Mouse (Mus musculus): ENCODE results near the gene Slc29a1. TPM values are rescaled to one million over a fixed set of nuclear protein-coding genes. Genes with fewer than 3 reads are reported as not detected.

Gene Slc29a1
- polyA plus RNA-seq, 1 experiment, result 102 TPM

DNA sequence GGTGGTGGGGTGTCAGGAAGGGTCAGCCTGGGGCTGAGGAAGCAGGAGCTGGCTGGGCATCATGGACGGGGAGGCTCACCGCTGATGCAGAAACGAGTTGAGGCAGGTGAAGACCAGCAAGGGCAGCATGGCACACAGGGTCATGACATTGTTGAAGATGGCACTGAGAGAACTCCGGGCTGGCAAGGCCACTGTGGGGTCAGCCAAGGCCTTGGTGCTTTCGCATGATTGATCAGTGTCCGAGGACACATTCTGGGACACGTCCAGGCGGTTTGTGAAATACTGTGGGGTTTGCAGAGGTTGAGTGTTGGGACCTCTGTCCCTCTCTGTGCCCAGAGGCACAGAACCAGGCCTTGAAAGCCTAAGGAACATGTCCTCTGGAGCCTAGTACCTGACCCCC lies 9.6 kb downstream of the Slc29a1 start:
- no peak for DNase-seq (ENCODE audit: low read depth)

GRCm38 (mm10) chr17:45589236-45589635 lies 10.2 kb downstream of the Slc29a1 start:
- DNase-seq (ENCODE audit: low read depth), result no peak

DNA sequence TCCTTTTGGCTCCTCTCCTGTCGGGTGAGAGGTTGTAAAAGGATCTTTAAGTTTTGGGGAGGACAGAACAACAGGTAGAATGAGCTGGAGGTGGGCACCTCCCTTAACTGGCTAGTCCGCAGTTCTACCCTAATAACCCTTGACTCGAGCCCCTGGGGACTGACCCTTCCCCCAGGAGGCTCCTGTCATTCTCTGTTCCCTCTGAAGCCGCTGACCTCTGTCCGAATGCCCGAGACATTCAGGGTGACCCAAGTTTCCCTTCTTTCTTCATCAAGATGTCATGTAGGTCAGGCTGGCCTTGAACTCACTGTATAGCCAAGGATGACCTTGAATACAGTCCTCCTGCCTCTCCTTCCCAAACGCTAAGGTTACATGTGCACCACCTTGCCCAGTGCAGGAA lies 11.0 kb downstream of the Slc29a1 start:
- DNase-seq (ENCODE audit: low read depth), result no peak

DNA sequence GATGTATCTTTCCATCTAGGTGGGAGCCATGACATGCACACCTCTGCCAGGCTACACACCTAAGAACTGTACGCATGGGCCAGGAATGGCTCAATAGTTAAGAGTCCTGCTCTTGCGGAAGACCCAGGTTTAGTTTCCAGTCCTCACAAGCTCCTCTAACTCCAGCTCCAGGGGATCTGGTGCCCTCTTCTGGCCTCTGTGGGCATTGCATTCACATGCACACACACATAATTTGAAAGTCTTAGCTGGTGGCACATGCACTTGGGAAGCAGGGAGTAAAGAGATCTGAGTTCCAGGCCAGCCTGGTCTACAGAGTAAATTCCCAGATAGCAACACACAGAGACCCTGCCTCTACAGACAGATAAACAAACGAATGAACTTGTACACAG lies 13.0 kb downstream of the Slc29a1 start:
- DNase-seq (ENCODE audit: low read depth), result no peak

DNA sequence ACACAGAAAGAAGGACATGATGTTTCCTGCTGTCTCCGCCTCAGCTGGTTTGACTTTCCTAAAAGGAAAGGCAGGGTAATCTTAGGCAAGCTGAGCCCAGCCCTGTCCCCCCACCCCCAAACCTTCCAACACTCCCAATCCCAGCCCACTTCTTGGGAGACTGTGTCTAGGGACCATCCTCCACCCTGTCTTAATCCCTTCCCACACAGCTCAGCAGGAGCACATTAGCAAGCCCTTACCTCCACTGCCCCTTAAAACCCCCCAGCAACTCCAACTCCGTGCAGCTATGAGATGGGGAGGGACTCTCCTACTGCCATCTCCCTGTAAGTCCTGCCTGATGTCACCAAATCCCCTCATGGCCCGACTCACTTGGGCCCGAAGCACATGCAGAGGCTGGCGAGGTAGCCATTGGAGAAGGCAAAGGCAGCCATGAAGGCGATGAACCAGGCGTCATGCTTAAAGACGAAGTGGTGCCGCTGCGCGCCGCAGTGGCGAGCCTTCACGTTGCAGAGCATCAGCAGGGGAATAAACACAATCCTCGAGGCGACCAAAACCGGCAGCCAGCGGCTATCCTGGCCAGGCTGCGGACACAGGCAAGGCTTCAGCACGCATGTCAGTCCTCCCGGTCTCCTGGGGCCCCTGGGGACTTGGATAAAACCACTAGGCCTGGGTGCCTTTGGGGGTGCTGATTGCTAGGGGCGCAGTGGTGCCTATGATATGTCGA lies 13.5 kb downstream of the Slc29a1 start:
- DNase-seq (ENCODE audit: low read depth), result no peak

DNA sequence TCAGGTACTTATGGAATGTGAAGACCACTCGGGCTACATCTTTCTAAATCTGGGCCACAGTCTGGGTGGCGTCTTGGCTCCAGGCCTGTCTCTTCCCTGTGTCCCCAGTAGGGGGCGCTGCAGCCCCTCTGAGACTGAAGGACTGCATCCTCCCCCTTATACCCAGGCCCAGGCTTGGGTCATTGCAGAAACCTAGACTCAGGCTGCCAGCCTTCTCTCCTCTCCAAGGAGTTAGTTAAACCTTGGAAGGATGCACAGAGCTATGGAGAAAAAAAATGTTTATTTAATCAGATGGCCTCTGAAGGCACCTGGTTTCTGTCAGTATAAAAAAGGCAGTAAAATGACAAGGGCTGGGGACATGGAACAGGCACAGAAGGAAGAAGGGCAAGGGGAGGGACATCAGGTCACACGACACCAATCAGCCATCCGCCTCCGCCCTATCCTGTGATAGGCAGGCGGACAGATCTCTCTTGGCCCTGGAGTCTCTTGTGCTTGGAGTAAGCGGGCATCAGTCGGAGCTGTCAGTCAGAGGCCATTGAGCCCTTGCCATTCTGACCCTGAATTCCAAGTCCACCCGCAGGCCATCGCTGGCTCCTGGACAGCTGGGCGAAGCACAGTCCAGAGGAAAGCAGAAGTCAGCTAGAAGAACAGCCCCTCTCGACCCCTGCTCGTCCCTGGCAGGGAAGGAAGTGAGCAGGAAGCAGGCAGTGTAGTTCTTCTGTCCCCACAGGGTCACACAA lies 14.3 kb downstream of the Slc29a1 start:
- no peak for DNase-seq (ENCODE audit: low read depth)

- no peak for DNase-seq (ENCODE audit: low read depth)
These were observed 15.1 kb downstream of the Slc29a1 start for GRCm38 (mm10) chr17:45584096-45584896.

DNA sequence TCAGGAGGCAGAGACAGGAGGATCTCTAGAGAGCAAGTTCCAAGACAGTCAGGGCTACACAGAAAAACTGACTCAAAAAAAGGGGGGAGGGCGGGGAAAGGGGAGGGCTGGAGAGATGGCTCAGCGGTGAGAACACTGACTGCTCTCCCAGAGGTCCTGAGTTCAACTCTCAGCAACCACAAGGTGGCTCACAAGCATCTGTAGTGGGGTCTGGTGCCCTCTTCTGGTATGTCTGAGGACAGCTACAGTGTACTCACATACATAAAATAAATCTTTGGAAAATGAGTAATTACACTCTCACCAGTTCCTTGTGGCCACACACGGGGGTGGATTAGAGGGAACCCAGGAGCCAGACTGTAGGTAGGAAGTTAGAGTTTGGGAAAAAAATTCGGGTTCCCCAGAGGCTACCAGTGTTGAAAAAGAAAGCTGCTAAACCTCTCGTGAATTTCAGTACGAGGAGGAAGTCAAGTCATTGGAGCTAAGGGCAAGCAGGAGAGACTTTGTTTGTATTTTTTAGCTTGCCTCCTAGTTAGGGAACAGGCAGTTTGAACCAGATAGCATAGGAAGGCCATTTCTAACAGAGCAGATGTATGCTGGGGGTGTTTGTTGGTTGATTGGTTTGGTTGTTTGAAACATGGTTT lies 16.6 kb downstream of the Slc29a1 start:
- DNase-seq (ENCODE audit: low read depth), result no peak

- no peak for DNase-seq (ENCODE audit: low read depth)
These were observed 17.2 kb downstream of the Slc29a1 start for GRCm38 (mm10) chr17:45582188-45582587.

- no peak for DNase-seq (ENCODE audit: low read depth)
These were observed 17.8 kb downstream of the Slc29a1 start for GRCm38 (mm10) chr17:45581567-45581983.

DNA sequence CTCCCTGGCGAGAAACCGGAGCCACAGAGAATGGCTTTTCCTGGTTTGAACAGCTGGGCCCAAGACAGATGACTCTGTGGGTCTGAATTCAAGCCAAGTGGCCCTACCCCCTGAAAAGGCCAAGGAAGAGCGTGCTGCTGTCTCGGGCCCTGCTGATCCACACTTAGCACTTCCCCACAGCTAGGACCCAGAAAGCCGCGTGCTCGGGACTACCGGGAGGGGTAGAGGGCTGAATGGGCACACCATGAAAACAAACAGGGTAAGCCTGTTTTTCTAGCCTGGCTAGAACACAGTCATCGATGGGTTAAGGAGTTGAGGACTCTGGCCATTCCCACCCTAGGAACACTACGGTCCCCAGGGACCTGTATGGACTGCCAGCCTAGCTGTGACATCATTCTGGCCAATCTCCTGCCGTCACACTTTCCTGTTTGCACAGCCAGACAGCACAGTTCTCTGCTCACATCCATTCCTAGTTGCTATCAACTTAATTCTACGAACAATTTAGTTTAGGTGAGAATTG lies 18.4 kb downstream of the Slc29a1 start:
- DNase-seq (ENCODE audit: low read depth), result no peak

DNA sequence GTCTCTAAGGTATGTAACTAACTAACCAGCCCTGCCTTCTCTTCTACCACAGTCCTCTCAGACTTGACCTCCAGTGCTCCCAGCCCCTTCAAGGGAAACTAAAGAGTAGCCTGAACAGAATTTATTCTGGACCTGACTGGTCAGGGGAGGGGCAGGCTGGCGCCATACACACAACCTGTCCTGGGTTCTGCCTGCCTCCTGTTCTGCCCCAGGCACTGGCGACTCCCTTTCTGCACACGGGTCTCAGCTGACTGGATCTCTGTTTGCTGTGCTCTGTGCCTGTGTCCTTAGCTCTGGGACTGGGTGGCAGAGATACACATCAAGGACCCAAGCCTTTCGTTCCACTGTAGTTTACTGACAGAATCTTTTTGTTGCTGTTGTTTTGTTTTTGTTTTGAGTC lies 19.9 kb downstream of the Slc29a1 start:
- no peak for DNase-seq (ENCODE audit: low read depth)

GRCm38 (mm10) chr17:45578843-45579242 lies 20.6 kb downstream of the Slc29a1 start:
- DNase-seq (ENCODE audit: low read depth), result no peak

DNA sequence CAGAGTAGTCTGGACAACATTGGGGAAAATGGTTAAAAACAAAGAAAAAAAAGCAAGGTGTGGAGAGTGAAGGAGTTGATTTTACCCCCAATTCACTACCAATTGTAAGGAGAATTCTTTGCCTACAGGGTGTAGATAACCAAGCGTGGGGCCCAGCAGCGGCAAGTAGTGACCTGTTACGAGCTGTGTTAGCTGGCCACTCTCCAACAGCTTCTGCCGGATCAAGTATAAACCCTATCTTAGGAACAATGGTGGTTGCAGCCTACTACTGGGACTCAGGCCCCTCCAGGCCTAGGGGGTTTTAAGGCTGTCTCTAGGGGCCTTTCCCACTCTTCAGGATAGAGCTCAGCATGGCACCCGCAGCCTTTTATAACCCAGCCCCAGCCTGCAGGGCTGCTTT lies 21.2 kb downstream of the Slc29a1 start:
- no peak for DNase-seq (ENCODE audit: low read depth)

DNA sequence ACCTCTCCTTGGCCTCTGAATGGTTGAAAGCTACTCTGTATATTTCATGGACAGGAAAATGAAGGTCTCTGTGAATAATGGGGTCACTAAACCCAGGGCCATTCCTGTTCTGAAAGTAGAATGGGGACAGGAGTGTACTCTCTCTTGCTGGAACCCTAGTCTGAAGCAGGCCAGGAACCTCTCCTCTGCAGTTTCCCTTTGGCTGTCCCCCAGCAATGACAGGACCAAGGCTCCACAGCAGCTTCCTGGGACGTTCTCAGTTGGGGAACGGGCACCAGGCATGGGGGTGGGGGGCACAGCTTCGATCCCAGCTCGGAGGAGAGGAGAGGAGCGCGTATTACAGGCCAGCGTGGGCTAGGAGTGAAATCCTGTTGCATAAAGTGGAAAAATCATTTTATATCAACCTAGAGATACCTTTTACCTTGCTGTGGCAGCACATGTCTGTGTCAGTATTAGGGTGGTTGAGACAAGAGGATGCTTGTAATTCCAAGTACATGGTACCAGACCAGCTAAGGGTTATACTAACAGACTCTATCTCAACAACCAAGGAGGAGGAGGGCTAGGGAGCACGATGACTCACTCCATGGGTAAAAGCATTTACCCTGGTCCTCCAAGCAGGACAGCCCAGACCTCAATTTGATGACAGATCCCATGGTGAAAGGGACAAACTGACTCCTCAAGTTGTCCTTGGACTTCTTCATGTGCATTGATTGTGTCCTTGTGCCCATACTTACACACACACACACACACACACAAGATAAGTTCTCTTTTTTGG lies 24.1 kb downstream of the Slc29a1 start:
- no peak for DNase-seq (ENCODE audit: low read depth)

DNA sequence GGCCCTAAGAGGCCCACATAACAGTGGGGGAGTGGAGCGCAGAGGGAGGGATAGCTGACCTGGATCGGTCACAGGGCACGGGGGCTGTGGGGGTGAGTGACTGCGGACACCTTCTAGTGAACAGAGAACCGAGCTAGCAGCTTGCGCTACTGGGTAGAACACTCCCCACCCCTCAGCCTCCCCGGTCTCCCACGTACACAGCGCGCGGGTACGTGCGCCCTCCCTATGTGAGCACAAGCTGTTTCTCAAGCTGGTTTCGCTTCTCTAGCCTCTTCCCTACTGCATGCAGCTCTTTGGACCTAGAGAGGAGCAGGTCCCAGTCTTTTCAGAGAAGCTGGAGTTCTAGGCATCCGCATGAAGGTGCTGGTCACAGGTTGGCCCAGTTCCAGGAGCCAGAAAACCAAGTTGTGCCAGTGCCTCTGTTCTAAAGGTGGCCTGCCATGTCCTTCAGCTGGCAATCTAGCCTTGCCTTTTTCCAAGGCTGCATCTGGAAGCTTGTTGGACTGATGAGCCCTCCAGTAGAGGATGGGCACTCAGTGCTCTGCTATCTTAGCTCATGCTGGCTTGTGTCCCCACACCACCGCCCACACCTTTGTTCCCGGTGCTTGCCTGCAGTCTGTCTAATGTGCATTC lies 25.2 kb downstream of the Slc29a1 start:
- DNase-seq (ENCODE audit: low read depth), result no peak

GRCm38 (mm10) chr17:45573780-45574123 lies 25.7 kb downstream of the Slc29a1 start:
- no peak for DNase-seq (ENCODE audit: low read depth)

DNA sequence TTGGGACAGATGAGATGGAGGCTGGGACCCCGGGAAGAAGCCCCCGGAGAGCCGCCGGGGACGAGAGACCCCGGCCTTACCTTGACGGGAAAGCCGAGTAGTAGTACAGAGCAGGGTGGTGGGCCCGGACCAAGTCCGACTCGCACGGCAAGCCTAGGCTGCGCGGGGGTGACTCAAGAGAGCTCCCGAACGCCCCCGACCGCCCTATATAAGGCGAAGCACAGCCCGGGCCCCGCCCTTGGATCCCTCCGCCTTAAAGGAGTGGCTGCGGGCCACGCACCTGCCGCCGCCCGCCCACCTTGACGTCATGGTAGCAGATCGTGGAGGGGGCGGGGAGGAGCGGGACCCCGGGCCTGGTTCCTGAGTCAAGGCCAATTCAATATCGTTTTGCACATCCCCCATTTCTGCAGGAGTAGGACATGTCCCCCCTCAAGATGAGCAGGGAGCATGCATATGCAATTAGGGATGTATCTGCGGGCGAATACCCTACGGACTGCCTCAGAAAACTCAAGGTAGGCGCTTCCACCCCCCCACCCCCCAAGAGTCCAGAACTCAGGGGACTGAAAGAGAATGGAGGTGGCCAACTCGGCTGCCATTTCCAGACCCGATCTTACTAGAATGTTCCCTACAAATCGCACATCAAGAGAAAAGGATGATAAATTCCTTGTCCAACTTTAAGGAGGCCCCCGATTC lies 26.2 kb downstream of the Slc29a1 start, which contains the start of gene Hsp90ab1:
Gene Hsp90ab1 (minus strand): TSS at position 185 of the 693 bp plus-strand sequence.
- DNase-seq (ENCODE audit: low read depth), result no peak

GRCm38 (mm10) chr17:45572103-45573086 lies 27.0 kb downstream of the Slc29a1 start:
- no peak for DNase-seq (ENCODE audit: low read depth)

Measured in gonadal fat pad, adult 2 months (tissue).